Mouse (Mus musculus): ENCODE measurements around the gene Mgat5. TPM values are rescaled to one million over a fixed set of nuclear protein-coding genes. Genes with fewer than 3 reads are reported as not detected.

The Mgat5 gene
- polyA plus RNA-seq, 1 experiment from 2014 or later = 5.2 TPM

- Histone ChIP-seq H3K9ac (no peak overlapping the region), H3K9me3 (ENCODE audit: low read depth, low read length) (no peaks in the 10 kb centered on the region), H3K27ac (ENCODE audit: low read depth) (no peak overlapping the region), H3K36me3 (ENCODE audit: insufficient read depth) (no peaks in the 10 kb centered on the region), H3K4me3 (ENCODE audit: low read depth, low read length) (no peak overlapping the region), H3K4me1 (ENCODE audit: insufficient read depth) (peaks cover 2% of the 10 kb centered on the region; the same call in 1 of the 2 replicates), H3K27me3 (ENCODE audit: insufficient read depth, low read length) (no peaks in the 10 kb centered on the region), H3K4me2 (no peak overlapping the region)
- TF ChIP-seq CTCF (IDR thresholded peaks at IDR 0.05; ENCODE audit: low read depth) = no peak
- WGBS = 71% methylated on average over 4 of the region's 4 CpGs
- DNase-seq (no peak), ATAC-seq (ENCODE audit: insufficient read depth) (no peak)
These were observed 217.8 kb downstream of the Mgat5 start for GRCm38 (mm10) chr1:127422565-127422964.

- WGBS = 37% methylated on average over 6 of the region's 6 CpGs
- peaks cover 2% of the 10 kb centered on the region; the same call in 1 of the 2 replicates for H3K4me1 ChIP-seq (ENCODE audit: insufficient read depth)
- H3K27ac ChIP-seq (ENCODE audit: low read depth) = peak overlapping the region; percentile 12; the same call in 1 of the 2 replicates
- no peaks in the 10 kb centered on the region for H3K9me3 ChIP-seq (ENCODE audit: low read depth, low read length)
- no peak for TF ChIP-seq CTCF (IDR thresholded peaks at IDR 0.05; ENCODE audit: low read depth)
- DNase-seq (peak; percentile 38), ATAC-seq (ENCODE audit: insufficient read depth) (peak; percentile 78; the same call in 1 of the 2 replicates)
- no peak overlapping the region for H3K4me2 ChIP-seq
- H3K27me3 ChIP-seq (ENCODE audit: insufficient read depth, low read length) = no peaks in the 10 kb centered on the region
- H3K9ac ChIP-seq = no peak overlapping the region
- no peak overlapping the region for H3K4me3 ChIP-seq (ENCODE audit: low read depth, low read length)
- H3K36me3 ChIP-seq (ENCODE audit: insufficient read depth) = no peaks in the 10 kb centered on the region
These were observed 220.3 kb downstream of the Mgat5 start for GRCm38 (mm10) chr1:127425021-127425532.

- no peaks in the 10 kb centered on the region for H3K4me1 ChIP-seq (ENCODE audit: insufficient read depth)
- no peak overlapping the region for H3K9ac ChIP-seq
- WGBS = 89% methylated on average over 7 of the region's 7 CpGs
- no peak overlapping the region for H3K27ac ChIP-seq (ENCODE audit: low read depth)
- H3K4me2 ChIP-seq = no peak overlapping the region
- H3K4me3 ChIP-seq (ENCODE audit: low read depth, low read length) = no peak overlapping the region
- DNase-seq = no peak
- no peaks in the 10 kb centered on the region for H3K36me3 ChIP-seq (ENCODE audit: insufficient read depth)
- ATAC-seq (ENCODE audit: insufficient read depth) = no peak
- no peak for TF ChIP-seq CTCF (IDR thresholded peaks at IDR 0.05; ENCODE audit: low read depth)
- H3K27me3 ChIP-seq (ENCODE audit: insufficient read depth, low read length) = no peaks in the 10 kb centered on the region
- H3K9me3 ChIP-seq (ENCODE audit: low read depth, low read length) = no peaks in the 10 kb centered on the region
These were observed 225.5 kb downstream of the Mgat5 start for GRCm38 (mm10) chr1:127430290-127430689.

- Histone ChIP-seq H3K9me3 (ENCODE audit: low read depth, low read length) (no peaks in the 10 kb centered on the region), H3K27me3 (ENCODE audit: insufficient read depth, low read length) (no peaks in the 10 kb centered on the region), H3K4me1 (ENCODE audit: insufficient read depth) (no peaks in the 10 kb centered on the region), H3K36me3 (ENCODE audit: insufficient read depth) (no peaks in the 10 kb centered on the region), H3K4me3 (ENCODE audit: low read depth, low read length) (no peak overlapping the region), H3K4me2 (no peak overlapping the region), H3K9ac (no peak overlapping the region), H3K27ac (ENCODE audit: low read depth) (no peak overlapping the region)
- DNase-seq (no peak), ATAC-seq (ENCODE audit: insufficient read depth) (no peak)
- no peak for TF ChIP-seq CTCF (IDR thresholded peaks at IDR 0.05; ENCODE audit: low read depth)
- WGBS = 85% methylated on average over 4 of the region's 4 CpGs
These were observed 230.0 kb downstream of the Mgat5 start for GRCm38 (mm10) chr1:127434829-127435228.

GRCm38 (mm10) chr1:127437091-127437490, 232.3 kb downstream of the Mgat5 start:
- Histone ChIP-seq H3K36me3 (ENCODE audit: insufficient read depth) (no peaks in the 10 kb centered on the region), H3K27me3 (ENCODE audit: insufficient read depth, low read length) (no peaks in the 10 kb centered on the region), H3K4me2 (no peak overlapping the region), H3K4me3 (ENCODE audit: low read depth, low read length) (no peak overlapping the region), H3K9me3 (ENCODE audit: low read depth, low read length) (no peaks in the 10 kb centered on the region), H3K4me1 (ENCODE audit: insufficient read depth) (no peaks in the 10 kb centered on the region), H3K9ac (no peak overlapping the region), H3K27ac (ENCODE audit: low read depth) (no peak overlapping the region)
- WGBS = 45% methylated on average over 6 of the region's 6 CpGs
- ATAC-seq (ENCODE audit: insufficient read depth) (no peak), DNase-seq (peak; percentile 48)
- TF ChIP-seq CTCF (IDR thresholded peaks at IDR 0.05; ENCODE audit: low read depth) = no peak

GRCm38 (mm10) chr1:127439452-127439891, 234.7 kb downstream of the Mgat5 start:
- no peak for DNase-seq
- Histone ChIP-seq H3K4me1 (ENCODE audit: insufficient read depth) (peaks cover 3% of the 10 kb centered on the region; the same call in 1 of the 2 replicates), H3K4me3 (ENCODE audit: low read depth, low read length) (no peak overlapping the region), H3K36me3 (ENCODE audit: insufficient read depth) (no peaks in the 10 kb centered on the region), H3K27ac (ENCODE audit: low read depth) (no peak overlapping the region), H3K9ac (no peak overlapping the region), H3K9me3 (ENCODE audit: low read depth, low read length) (no peaks in the 10 kb centered on the region), H3K27me3 (ENCODE audit: insufficient read depth, low read length) (no peaks in the 10 kb centered on the region), H3K4me2 (no peak overlapping the region)
- no peak for TF ChIP-seq CTCF (IDR thresholded peaks at IDR 0.05; ENCODE audit: low read depth)
- no peak for ATAC-seq (ENCODE audit: insufficient read depth)
- WGBS = 72% methylated on average over 9 of the region's 9 CpGs

GRCm38 (mm10) chr1:127441007-127441406, 236.2 kb downstream of the Mgat5 start:
- Histone ChIP-seq H3K36me3 (ENCODE audit: insufficient read depth) (no peaks in the 10 kb centered on the region), H3K4me1 (ENCODE audit: insufficient read depth) (peaks cover 3% of the 10 kb centered on the region; the same call in 1 of the 2 replicates), H3K9ac (no peak overlapping the region), H3K9me3 (ENCODE audit: low read depth, low read length) (no peaks in the 10 kb centered on the region), H3K4me3 (ENCODE audit: low read depth, low read length) (no peak overlapping the region), H3K4me2 (no peak overlapping the region), H3K27me3 (ENCODE audit: insufficient read depth, low read length) (no peaks in the 10 kb centered on the region), H3K27ac (ENCODE audit: low read depth) (no peak overlapping the region)
- no peak for DNase-seq
- WGBS = 55% methylated on average over 1 of the region's 1 CpGs
- no peak for TF ChIP-seq CTCF (IDR thresholded peaks at IDR 0.05; ENCODE audit: low read depth)
- ATAC-seq (ENCODE audit: insufficient read depth) = no peak

Data from lung, embryonic 14.5 days (tissue).